Comparison of ENCODE assay signal across 8 mouse cellular contexts in genomic region chr12:39998070-39998852, GRCm38 (mm10). TPM values are rescaled to one million over a fixed set of nuclear protein-coding genes. Genes with fewer than 3 reads are reported as not detected.
A peak's percentile ranks its signal among the peaks of the same experiment; 100 is the strongest.
DNase-seq lines count a peak whose midpoint lies in the region; ATAC-seq and TF ChIP-seq lines count a peak whose summit lies in the region.

No protein-coding gene starts in this region.

- DNase-seq in cerebellum, postnatal 10 days = peak; percentile 59 to 63
- DNase-seq in cerebellum, postnatal 4 days (ENCODE audit: low spot score in 2 of 2) = no peak
- peak; percentile 56 for DNase-seq in hindbrain, postnatal 0 days (ENCODE audit: low spot score)
- peak; percentile 90 for DNase-seq in midbrain, embryonic 11.5 days (ENCODE audit: low spot score, missing footprints)
- DNase-seq in left cerebral cortex, adult 9 months (ENCODE audit: low spot score in 2 of 2) = no peak
- no peak for DNase-seq in thymus, postnatal 10 days (ENCODE audit: low spot score in 2 of 2)

- H3K27ac ChIP-seq in forebrain, embryonic 15.5 days (replicated peaks) = no peak overlapping the region
- no peak overlapping the region for H3K27ac ChIP-seq in hindbrain, postnatal 0 days
- H3K27ac ChIP-seq in midbrain, embryonic 11.5 days (ENCODE audit: low read depth, low read length) = peak overlapping the region; percentile 25; the same call in 1 of the 2 replicates

- peak; percentile 82 for ATAC-seq in forebrain, embryonic 15.5 days (replicated peaks)
- ATAC-seq in hindbrain, postnatal 0 days = peak; percentile 71; the same call in 1 of the 2 replicates
- ATAC-seq in midbrain, embryonic 11.5 days (ENCODE audit: low FRiP score) = peak; percentile 91
- ATAC-seq in erythroid progenitor cell, adult 5-6 weeks (replicated peaks; ENCODE audit: low FRiP score, poor library complexity, severe bottlenecking) = no peak

- H3K4me3 ChIP-seq in forebrain, embryonic 15.5 days = no peak overlapping the region
- no peak overlapping the region for H3K4me3 ChIP-seq in hindbrain, postnatal 0 days (ENCODE audit: low read length)
- no peak overlapping the region for H3K4me3 ChIP-seq in midbrain, embryonic 11.5 days (ENCODE audit: low read depth, low read length)

- H3K4me1 ChIP-seq in forebrain, embryonic 15.5 days = peaks cover 8% of the 10 kb centered on the region
- H3K4me1 ChIP-seq in hindbrain, postnatal 0 days (ENCODE audit: insufficient read depth, low read length) = no peaks in the 10 kb centered on the region; the same call in 1 of the 2 replicates
- peaks cover 16% of the 10 kb centered on the region for H3K4me1 ChIP-seq in midbrain, embryonic 11.5 days (ENCODE audit: control insufficient read depth, insufficient read depth, low read length)

- no peaks in the 10 kb centered on the region for H3K9me3 ChIP-seq in forebrain, embryonic 15.5 days
- no peaks in the 10 kb centered on the region for H3K9me3 ChIP-seq in hindbrain, postnatal 0 days (ENCODE audit: low read length)
- H3K9me3 ChIP-seq in midbrain, embryonic 11.5 days (ENCODE audit: control insufficient read depth, low read length) = no peaks in the 10 kb centered on the region

- TF ChIP-seq CTCF in hindbrain, postnatal 0 days (IDR thresholded peaks at IDR 0.05; ENCODE audit: low read depth) = no peak

- no peaks in the 10 kb centered on the region for H3K36me3 ChIP-seq in forebrain, embryonic 15.5 days
- H3K36me3 ChIP-seq in hindbrain, postnatal 0 days (ENCODE audit: insufficient read depth, low read length) = no peaks in the 10 kb centered on the region
- H3K36me3 ChIP-seq in midbrain, embryonic 11.5 days (ENCODE audit: control insufficient read depth, insufficient read depth, low read length) = no peaks in the 10 kb centered on the region

- no peaks in the 10 kb centered on the region for H3K27me3 ChIP-seq in forebrain, embryonic 15.5 days
- no peaks in the 10 kb centered on the region for H3K27me3 ChIP-seq in hindbrain, postnatal 0 days (ENCODE audit: insufficient read depth, low read length)
- H3K27me3 ChIP-seq in midbrain, embryonic 11.5 days (ENCODE audit: control insufficient read depth, insufficient read depth, low read length) = no peaks in the 10 kb centered on the region

- H3K9ac ChIP-seq in forebrain, embryonic 15.5 days (replicated peaks) = no peak overlapping the region
- H3K9ac ChIP-seq in hindbrain, postnatal 0 days (replicated peaks; ENCODE audit: low read length) = no peak overlapping the region
- H3K9ac ChIP-seq in midbrain, embryonic 11.5 days (ENCODE audit: low read length) = no peak overlapping the region

- H3K4me2 ChIP-seq in forebrain, embryonic 15.5 days (replicated peaks) = no peak overlapping the region
- no peak overlapping the region for H3K4me2 ChIP-seq in hindbrain, postnatal 0 days (ENCODE audit: low read depth, low read length)
- no peak overlapping the region for H3K4me2 ChIP-seq in midbrain, embryonic 11.5 days

- WGBS in forebrain, embryonic 15.5 days = 7% methylated on average over 9 of the region's 9 CpGs
- 21% methylated on average over 9 of the region's 9 CpGs for WGBS in hindbrain, postnatal 0 days
- 5% methylated on average over 9 of the region's 9 CpGs for WGBS in midbrain, embryonic 11.5 days

RNA-seq across cellular contexts. Expression of gene Arl4a, which starts 39.6 kb away (rescaled TPM):
- polyA plus RNA-seq in forebrain, embryonic 15.5 days (2015; fragmentation: Nextera tagmentation; extraction: Ambion mirVana) = 66.6 and 73.7 TPM in 2 replicates
- total RNA-seq in hindbrain, postnatal 0 days (2014; rRNA removed) = 48.3 and 61.9 TPM in 2 replicates
- 113 and 114 TPM in 2 replicates for polyA plus RNA-seq in hindbrain, postnatal 0 days (2015; fragmentation: Nextera tagmentation; extraction: Ambion mirVana)
- 90.5 and 94.7 TPM in 2 replicates for polyA plus RNA-seq in midbrain, embryonic 11.5 days (2014; fragmentation: Nextera tagmentation; extraction: Ambion mirVana)
- 156 and 200 TPM in 2 replicates for total RNA-seq in erythroid progenitor cell, adult 5-6 weeks (2015; ENCODE audit: low replicate concordance)
- 68.2 and 92.8 TPM in 2 replicates for total RNA-seq in erythroid progenitor cell, adult 5-6 weeks (2017; ENCODE audit: low replicate concordance)

Comparison
In these comparisons a context has a peak if more than half of its experiments do, and no peak if none do; other contexts are left out.
1. DNase-seq: peak in cerebellum, postnatal 10 days (2 of 2), hindbrain, postnatal 0 days (single experiment) and midbrain, embryonic 11.5 days (single experiment); none in cerebellum, postnatal 4 days (0 of 2), left cerebral cortex, adult 9 months (0 of 2) and thymus, postnatal 10 days (0 of 2).